Mouse (Mus musculus): ENCODE measurements at regions not wholly inside any gene's neighbourhood (a gene's known extent, or its start where the extent isn't known, plus 50 kb on each side); places are given as distances from the start of the nearest gene placed in this dataset.

GRCm38 (mm10) chr9:113299900-113300299 lies 408.2 kb downstream of the Pdcd6ip start:
- no peak for TF ChIP-seq POLR2A (IDR thresholded peaks at IDR 0.05; ENCODE audit: insufficient read depth, low read length)
- no peak for TF ChIP-seq CTCF (IDR thresholded peaks at IDR 0.05; ENCODE audit: low read depth, low read length)
- no peak for TF ChIP-seq EP300 (IDR thresholded peaks at IDR 0.05; ENCODE audit: insufficient read depth, low read depth, low read length)

Measured in ES-Bruce4 (cell line).